Mouse (Mus musculus): ENCODE data around the gene Rhoc. TPM values are rescaled to one million over a fixed set of nuclear protein-coding genes. Genes with fewer than 3 reads are reported as not detected.

Rhoc gene
- total and polyA plus RNA-seq, 3 experiments: 0.21 TPM; not detected in 2

DNA sequence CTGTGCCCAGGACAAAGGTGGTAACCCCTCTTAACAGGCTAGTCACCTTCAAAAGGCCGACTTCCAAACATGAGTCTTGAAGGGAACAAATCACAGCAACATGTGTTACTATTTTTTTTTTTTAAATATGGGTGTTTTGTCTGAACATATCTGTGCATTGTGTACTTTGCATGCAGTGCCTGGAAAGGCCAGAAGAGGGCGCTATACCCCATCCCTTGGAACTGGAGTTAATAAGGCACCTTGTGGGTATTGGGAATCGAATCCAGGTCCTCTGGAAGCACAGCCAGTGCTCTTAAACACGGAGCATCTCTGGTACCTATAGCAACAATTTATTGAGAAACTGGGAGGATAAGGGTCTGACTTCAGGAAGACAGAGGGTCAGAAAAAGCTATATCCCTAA lies 23.2 kb upstream of the Rhoc start:
- Histone ChIP-seq H3K9ac (ENCODE audit: control insufficient read depth, low read depth, low read length, poor library complexity, severe bottlenecking) (no peak overlapping the region), H3K27me3 (ENCODE audit: control insufficient read depth in 1 of 2, insufficient read depth in 2 of 2, low read length in 2 of 2) (no peaks in the 10 kb centered on the region), H3K4me3 (ENCODE audit: control insufficient read depth in 1 of 2, insufficient read depth in 1 of 2, low read depth in 2 of 2, low read length in 2 of 2) (no peak overlapping the region), H3K4me1 (ENCODE audit: control insufficient read depth in 1 of 2, insufficient read depth in 2 of 2, low read length in 2 of 2) (peaks cover 3 to 12% of the 10 kb centered on the region in 2 experiments; a peak in 2 of 4 replicates), H3K9me3 (replicated peaks; ENCODE audit: insufficient read depth, low read length) (no peaks in the 10 kb centered on the region), H3K79me2 (ENCODE audit: control insufficient read depth, insufficient read depth, low read length, poor library complexity) (no peaks in the 10 kb centered on the region), H3K36me3 (ENCODE audit: control insufficient read depth in 1 of 2, insufficient read depth in 2 of 2, low read length in 2 of 2) (peaks cover 0 to 2% of the 10 kb centered on the region in 2 experiments; a peak in 1 of 4 replicates), H3K27ac (ENCODE audit: control insufficient read depth, low read depth, low read length) (no peak overlapping the region)
- peak; percentile 81 to 97 (median 85) for TF ChIP-seq CTCF (IDR thresholded peaks at IDR 0.05 in 2 of 3, conservative IDR thresholded peaks at IDR 0.05 in 1 of 3; ENCODE audit: control insufficient read depth in 1 of 3, insufficient read depth in 1 of 3, low read depth in 2 of 3, low read length in 3 of 3, poor library complexity in 1 of 3, severe bottlenecking in 1 of 3)
- TF ChIP-seq ZC3H11A (IDR thresholded peaks at IDR 0.05; ENCODE audit: low read depth, low read length): peak; percentile 68
- no peak for TF ChIP-seq ZKSCAN1 (IDR thresholded peaks at IDR 0.05; ENCODE audit: low read depth, low read length)
- TF ChIP-seq ZNF384 (IDR thresholded peaks at IDR 0.05; ENCODE audit: low read depth, low read length): peak; percentile 83
- peak; percentile 71 for TF ChIP-seq RAD21 (IDR thresholded peaks at IDR 0.05; ENCODE audit: low read depth, low read length)
- no peak for TF ChIP-seq POLR2A (IDR thresholded peaks at IDR 0.05; ENCODE audit: control insufficient read depth in 1 of 2, insufficient read depth in 1 of 2, low read depth in 1 of 2, low read length in 2 of 2, poor library complexity in 1 of 2)
- no peak for TF ChIP-seq CHD2 (IDR thresholded peaks at IDR 0.05; ENCODE audit: low read length)
- TF ChIP-seq ETS1 (IDR thresholded peaks at IDR 0.05; ENCODE audit: low read depth, low read length): no peak
- TF ChIP-seq SMC3 (IDR thresholded peaks at IDR 0.05; ENCODE audit: low read depth, low read length): peak; percentile 69
- no peak for TF ChIP-seq UBTF (IDR thresholded peaks at IDR 0.05; ENCODE audit: borderline replicate concordance, insufficient read depth, low read depth, low read length)
- DNase-seq (ENCODE audit: low read depth, low spot score): peak; percentile 72

DNA sequence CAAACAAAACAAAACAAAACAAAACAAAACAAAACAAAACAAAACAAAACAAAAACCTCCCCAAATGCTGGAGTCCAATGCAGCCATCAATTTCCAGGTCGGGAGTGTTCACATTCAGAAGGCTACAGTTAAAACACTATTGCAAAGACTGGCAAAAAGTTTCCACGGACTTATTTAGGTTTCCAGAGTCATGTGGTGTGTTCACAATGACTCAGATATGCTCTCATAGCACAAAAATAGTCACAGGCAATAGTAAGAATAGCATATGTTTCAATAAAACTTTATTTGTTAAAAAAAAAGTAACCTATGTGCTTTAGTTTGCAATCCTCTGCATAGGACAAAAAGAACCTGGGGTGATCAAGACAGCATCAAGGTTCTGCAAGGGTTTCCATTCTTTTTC lies 21.0 kb upstream of the Rhoc start:
- H3K9me3 ChIP-seq (replicated peaks; ENCODE audit: insufficient read depth, low read length): no peaks in the 10 kb centered on the region
- no peaks in the 10 kb centered on the region for H3K27me3 ChIP-seq (ENCODE audit: control insufficient read depth in 1 of 2, insufficient read depth in 2 of 2, low read length in 2 of 2)
- H3K9ac ChIP-seq (ENCODE audit: control insufficient read depth, low read depth, low read length, poor library complexity, severe bottlenecking): no peak overlapping the region
- peaks cover 3% of the 10 kb centered on the region in 2 experiments for H3K4me1 ChIP-seq (ENCODE audit: control insufficient read depth in 1 of 2, insufficient read depth in 2 of 2, low read length in 2 of 2)
- H3K36me3 ChIP-seq (ENCODE audit: control insufficient read depth in 1 of 2, insufficient read depth in 2 of 2, low read length in 2 of 2): no peaks in the 10 kb centered on the region
- no peak for DNase-seq (ENCODE audit: low read depth, low spot score)
- H3K79me2 ChIP-seq (ENCODE audit: control insufficient read depth, insufficient read depth, low read length, poor library complexity): no peaks in the 10 kb centered on the region
- no peak overlapping the region for H3K4me3 ChIP-seq (ENCODE audit: control insufficient read depth in 1 of 2, insufficient read depth in 1 of 2, low read depth in 2 of 2, low read length in 2 of 2)
- no peak for TF ChIP-seq USF2 (IDR thresholded peaks at IDR 0.05; ENCODE audit: borderline replicate concordance in 1 of 2, insufficient read depth in 1 of 2, low read depth in 1 of 2, low read length in 2 of 2)
- no peak for TF ChIP-seq EP300 (IDR thresholded peaks at IDR 0.05; ENCODE audit: low read depth in 1 of 2, low read length in 2 of 2)
- no peak for TF ChIP-seq ZC3H11A (IDR thresholded peaks at IDR 0.05; ENCODE audit: low read depth, low read length)
- TF ChIP-seq TBP (IDR thresholded peaks at IDR 0.05; ENCODE audit: low read depth, low read length): no peak
- no peak for TF ChIP-seq SIN3A (IDR thresholded peaks at IDR 0.05; ENCODE audit: low read length)
- H3K27ac ChIP-seq (ENCODE audit: control insufficient read depth, low read depth, low read length): no peak overlapping the region

DNA sequence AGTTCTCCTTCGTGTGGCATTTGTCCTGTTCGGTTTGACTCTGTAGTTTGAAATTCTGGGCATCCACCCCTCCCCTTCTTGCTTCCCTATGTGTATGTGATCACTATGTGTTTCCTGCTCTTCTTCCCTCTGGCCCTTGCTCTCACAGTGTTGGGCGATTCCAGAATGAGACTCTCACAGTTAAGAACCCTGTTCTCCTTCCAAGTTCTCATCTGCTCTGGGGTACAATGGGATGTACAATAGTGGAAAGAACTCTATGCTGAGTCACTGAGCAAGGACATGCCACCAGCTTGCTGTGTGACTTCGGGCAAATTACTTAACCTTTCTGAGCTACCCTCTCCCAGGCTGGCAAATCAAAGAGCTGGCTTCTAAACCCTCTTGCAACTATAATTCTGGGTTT lies 20.5 kb upstream of the Rhoc start:
- TF ChIP-seq TCF12 (IDR thresholded peaks at IDR 0.05; ENCODE audit: low read depth, low read length) (no peak), E2F4 (IDR thresholded peaks at IDR 0.05; ENCODE audit: borderline replicate concordance, low read depth, low read length) (no peak), POLR2AphosphoS5 (IDR thresholded peaks at IDR 0.05; ENCODE audit: borderline replicate concordance, low read depth, low read length) (no peak), SMC3 (IDR thresholded peaks at IDR 0.05; ENCODE audit: low read depth, low read length) (no peak), KAT2A (conservative IDR thresholded peaks at IDR 0.05; ENCODE audit: low read depth, low read length) (no peak), GABPA (IDR thresholded peaks at IDR 0.05; ENCODE audit: low read depth, low read length) (no peak), POLR2AphosphoS2 (IDR thresholded peaks at IDR 0.05; ENCODE audit: low read length) (no peak), CHD2 (IDR thresholded peaks at IDR 0.05; ENCODE audit: low read length) (no peak), CHD1 (IDR thresholded peaks at IDR 0.05; ENCODE audit: low read depth, low read length) (no peak)
- Histone ChIP-seq H3K27me3 (ENCODE audit: control insufficient read depth in 1 of 2, insufficient read depth in 2 of 2, low read length in 2 of 2) (no peaks in the 10 kb centered on the region), H3K79me2 (ENCODE audit: control insufficient read depth, insufficient read depth, low read length, poor library complexity) (no peaks in the 10 kb centered on the region), H3K9ac (ENCODE audit: control insufficient read depth, low read depth, low read length, poor library complexity, severe bottlenecking) (no peak overlapping the region), H3K36me3 (ENCODE audit: control insufficient read depth in 1 of 2, insufficient read depth in 2 of 2, low read length in 2 of 2) (no peaks in the 10 kb centered on the region), H3K27ac (ENCODE audit: control insufficient read depth, low read depth, low read length) (no peak overlapping the region), H3K9me3 (replicated peaks; ENCODE audit: insufficient read depth, low read length) (no peaks in the 10 kb centered on the region), H3K4me3 (ENCODE audit: control insufficient read depth in 1 of 2, insufficient read depth in 1 of 2, low read depth in 2 of 2, low read length in 2 of 2) (no peak overlapping the region), H3K4me1 (ENCODE audit: control insufficient read depth in 1 of 2, insufficient read depth in 2 of 2, low read length in 2 of 2) (peaks cover 3% of the 10 kb centered on the region in 2 experiments; a peak in 3 of 4 replicates)
- DNase-seq (ENCODE audit: low read depth, low spot score): no peak

All from MEL (cell line).